Mouse (Mus musculus) kidney, adult 2 months (tissue): ENCODE results near the gene Trmt61a. TPM values are rescaled to one million over a fixed set of nuclear protein-coding genes. Genes with fewer than 3 reads are reported as not detected.

Source experiments
- DNase-seq: peaks from one replicate; pipeline ENCODE4 v3.0.0; 2021
- H3K27ac ChIP-seq: fragments of 200-500 bp; 2 replicates; pipeline ENCODE4 v1.5.1; 2012; ENCODE audit warnings: low read depth, low read length, control low read depth, inconsistent platforms; ENCODE audit not compliant: insufficient read depth
- H3K27me3 ChIP-seq: fragments of 200-500 bp; replicated peaks from 2 replicates; pipeline ENCODE4 v1.6.1; 2012; ENCODE audit warnings: mild to moderate bottlenecking, moderate library complexity, low read length, inconsistent platforms; ENCODE audit not compliant: control insufficient read depth, insufficient read depth
- H3K36me3 ChIP-seq: fragments of 200-500 bp; 2 replicates; pipeline ENCODE4 v1.6.1; 2012; ENCODE audit warnings: mild to moderate bottlenecking, moderate library complexity, low read length, inconsistent platforms; ENCODE audit not compliant: control insufficient read depth, insufficient read depth
- H3K4me1 ChIP-seq: fragments of 200-500 bp; 2 replicates; pipeline ENCODE4 v1.6.1; 2011; ENCODE audit warnings: low read length; ENCODE audit not compliant: control insufficient read depth, insufficient read depth
- H3K4me3 ChIP-seq: fragments of 200-500 bp; 2 replicates; pipeline ENCODE4 v1.5.1; 2011; ENCODE audit warnings: mild to moderate bottlenecking, low read depth, low read length, control low read depth; ENCODE audit not compliant: insufficient read depth
- CTCF ChIP-seq: fragments of 200-500 bp; conservative IDR thresholded peaks from 2 replicates; pipeline ENCODE4 v1.5.1; 2011; ENCODE audit warnings: low read depth, mild to moderate bottlenecking, control low read depth, low read length, moderate library complexity, mixed read lengths; ENCODE audit not compliant: insufficient read depth, insufficient read length
- POLR2A ChIP-seq: fragments of 200-500 bp; IDR thresholded peaks from one replicate; pipeline ENCODE4 v1.6.1; 2011; ENCODE audit warnings: low read depth, low read length, control low read depth
- WGBS: fragments of 180-500 bp; shearing (Covaris S2); methylation state at CpG from one replicate; pipeline ENCODE4 v1.1.7; 2018; 5-methylcytosine and 5-hydroxymethylcytosine counted together
- polyA plus RNA-seq: library from polyadenylated mRNA; depleted of rRNA; stranded (reverse); fragments of >200 nt; gene quantifications from 2 replicates; pipeline ENCODE4 v1.2.3, GENCODE M21; 2012; rRNA removed

Trmt61a gene
- polyA plus RNA-seq, 1 experiment = 12.4 TPM

GRCm38 (mm10) chr12:111724638-111725337 lies 46.9 kb downstream of the Trmt61a start:
- H3K27ac ChIP-seq = no peak overlapping the region
- no peaks in the 10 kb centered on the region for H3K4me1 ChIP-seq
- no peak for TF ChIP-seq POLR2A
- no peak for TF ChIP-seq CTCF
- no peak for DNase-seq
- no peaks in the 10 kb centered on the region for H3K27me3 ChIP-seq
- no peak overlapping the region for H3K4me3 ChIP-seq
- peaks cover 2% of the 10 kb centered on the region; the same call in 1 of the 2 replicates for H3K36me3 ChIP-seq
- 68% methylated on average over 6 of the region's 6 CpGs for WGBS

DNA sequence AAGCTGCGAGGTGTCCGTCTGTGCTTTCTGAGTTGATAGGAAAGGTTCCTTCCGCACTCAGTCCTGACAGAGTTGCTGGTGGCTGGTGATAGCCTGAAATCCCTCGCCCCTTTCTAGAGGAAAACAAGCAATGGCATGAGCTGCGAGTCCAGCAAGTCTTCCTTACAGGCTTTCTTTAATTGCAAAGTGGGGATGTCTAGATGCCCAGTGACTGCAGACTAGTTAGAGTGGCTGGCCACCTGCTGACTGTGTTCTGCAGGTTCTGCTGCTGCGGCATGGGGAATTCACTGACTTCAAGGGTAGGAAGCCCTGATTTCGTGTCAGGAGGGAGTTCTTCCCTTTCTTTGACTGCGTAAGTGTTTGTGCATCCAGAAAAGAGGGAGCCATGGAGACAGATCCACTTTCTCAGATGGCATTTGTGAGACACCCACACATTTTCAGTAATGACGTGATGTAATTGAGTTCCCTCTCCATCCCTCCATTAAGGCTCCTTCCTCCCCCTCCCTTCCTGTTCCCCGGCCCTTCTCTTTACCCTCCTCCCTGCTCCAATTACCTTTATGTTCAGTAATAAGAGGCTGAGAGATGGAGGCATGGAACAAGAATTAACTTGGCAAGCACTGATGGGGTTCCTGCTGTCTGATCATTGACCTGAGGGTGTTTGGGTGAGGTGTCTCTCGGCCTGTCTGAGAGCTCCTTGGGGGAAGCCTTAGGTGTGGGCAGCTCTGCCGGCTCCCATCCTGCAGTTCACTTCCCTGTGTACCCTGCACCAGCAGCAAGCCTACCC lies 47.6 kb downstream of the Trmt61a start:
- Histone ChIP-seq H3K4me3 (no peak overlapping the region), H3K27ac (peak overlapping the region; percentile 24; the same call in 1 of the 2 replicates), H3K36me3 (peaks cover 2% of the 10 kb centered on the region; the same call in 1 of the 2 replicates), H3K27me3 (no peaks in the 10 kb centered on the region), H3K4me1 (no peaks in the 10 kb centered on the region)
- WGBS = 73% methylated on average over 12 of the region's 12 CpGs
- no peak for DNase-seq
- TF ChIP-seq POLR2A (no peak), CTCF (no peak)

DNA sequence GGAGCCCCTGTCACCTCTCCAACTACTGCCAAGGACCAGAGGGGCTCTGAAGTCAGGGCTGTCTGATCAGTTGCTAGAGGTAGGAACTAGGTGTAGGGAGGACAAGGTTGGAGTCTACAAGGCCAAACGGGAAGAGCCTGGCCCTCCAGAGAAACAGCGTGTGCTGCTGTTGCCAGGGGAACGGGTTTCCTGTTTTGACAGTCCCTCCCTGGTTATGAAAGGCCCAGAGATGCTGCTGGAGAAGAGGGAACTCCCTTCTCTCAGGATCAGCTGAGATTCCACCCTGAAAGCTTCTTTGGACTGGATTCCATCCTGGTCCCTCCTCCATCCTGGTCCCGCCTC lies 48.2 kb downstream of the Trmt61a start:
- Histone ChIP-seq H3K36me3 (peaks cover 2% of the 10 kb centered on the region; the same call in 1 of the 2 replicates), H3K27me3 (no peaks in the 10 kb centered on the region), H3K27ac (peak overlapping the region; percentile 29; the same call in 1 of the 2 replicates), H3K4me1 (no peaks in the 10 kb centered on the region), H3K4me3 (no peak overlapping the region)
- 51% methylated on average over 4 of the region's 4 CpGs for WGBS
- peak; percentile 61 for DNase-seq
- TF ChIP-seq POLR2A (no peak), CTCF (no peak)

DNA sequence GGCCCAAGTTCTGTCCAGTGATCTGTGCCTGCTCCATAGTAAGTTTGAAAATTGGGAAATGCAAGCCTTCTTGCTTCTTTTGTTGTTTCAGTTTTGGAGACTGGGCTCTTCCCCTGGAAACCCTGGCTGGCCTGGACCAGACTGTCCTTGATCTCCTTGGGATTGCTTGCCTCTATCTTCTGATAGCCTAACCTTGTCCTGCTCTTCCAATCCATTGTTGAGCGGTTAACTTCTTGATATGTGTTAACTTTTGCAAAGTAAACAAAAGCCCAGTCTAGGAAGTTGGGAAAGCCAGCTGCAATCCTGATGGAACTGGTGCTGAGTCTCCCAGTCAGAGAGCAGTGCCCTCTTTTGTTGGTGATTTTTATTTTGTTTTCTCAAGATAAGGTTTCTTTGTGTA lies 50.1 kb downstream of the Trmt61a start:
- H3K27me3 ChIP-seq = no peaks in the 10 kb centered on the region
- 89% methylated on average over 1 of the region's 1 CpGs for WGBS
- TF ChIP-seq POLR2A (no peak), CTCF (no peak)
- DNase-seq = no peak
- 0 out of 2 replicates have a peak, but pooled peaks cover 2% of the 10 kb centered on the region for H3K4me1 ChIP-seq
- H3K27ac ChIP-seq = no peak overlapping the region
- peaks cover 2% of the 10 kb centered on the region; the same call in 1 of the 2 replicates for H3K36me3 ChIP-seq
- H3K4me3 ChIP-seq = no peak overlapping the region

- peak; percentile 90 for DNase-seq
- WGBS = 32% methylated on average over 30 of the region's 30 CpGs
- Histone ChIP-seq H3K36me3 (no peaks in the 10 kb centered on the region), H3K27me3 (no peaks in the 10 kb centered on the region), H3K4me1 (0 out of 2 replicates have a peak, but pooled peaks cover 2% of the 10 kb centered on the region), H3K4me3 (no peak overlapping the region), H3K27ac (no peak overlapping the region)
- no peak for TF ChIP-seq POLR2A
- TF ChIP-seq CTCF = peak; percentile 97
These were observed 54.2 kb downstream of the Trmt61a start for GRCm38 (mm10) chr12:111731822-111732807.

- Histone ChIP-seq H3K27me3 (no peaks in the 10 kb centered on the region), H3K27ac (no peak overlapping the region), H3K4me3 (no peak overlapping the region)
These were observed 55.0 kb downstream of the Trmt61a start for GRCm38 (mm10) chr12:111732921-111733320.

More at GRCm38 (mm10) chr12:111732921-111733320, 55.0 kb downstream of the Trmt61a start:
- Histone ChIP-seq H3K4me1 (0 out of 2 replicates have a peak, but pooled peaks cover 2% of the 10 kb centered on the region), H3K36me3 (no peaks in the 10 kb centered on the region)
- no peak for DNase-seq
- no peak for TF ChIP-seq CTCF
- no peak for TF ChIP-seq POLR2A
- WGBS = 55% methylated on average over 5 of the region's 5 CpGs

Other genes with a start within 250 kb of the Trmt61a start
- gene Tnfaip2, start 235.6 kb upstream of the Trmt61a start, polyA plus RNA-seq = 48.5 and 56.2 TPM in 2 replicates
- gene Gm266, start 192.3 kb upstream of the Trmt61a start, polyA plus RNA-seq = 2.8 and 4.3 TPM in 2 replicates
- 90.3 and 91.1 TPM in 2 replicates for gene Eif5, start 140.1 kb upstream of the Trmt61a start, polyA plus RNA-seq
- gene Mark3, start 103.6 kb upstream of the Trmt61a start, polyA plus RNA-seq = 33.7 and 37.4 TPM in 2 replicates
- 280 and 340 TPM in 2 replicates for gene Ckb, start 5.8 kb upstream of the Trmt61a start, polyA plus RNA-seq
- gene Bag5, start 35.2 kb downstream of the Trmt61a start, polyA plus RNA-seq = 11.3 and 14.6 TPM in 2 replicates
- gene Apopt1, start 35.2 kb downstream of the Trmt61a start, polyA plus RNA-seq = 63.8 and 68.4 TPM in 2 replicates
- 40.3 and 44.3 TPM in 2 replicates for gene Klc1, start 80.7 kb downstream of the Trmt61a start, polyA plus RNA-seq
- gene Xrcc3, start 135.8 kb downstream of the Trmt61a start, polyA plus RNA-seq = 5.3 and 6.0 TPM in 2 replicates
- 97.0 and 105 TPM in 2 replicates for gene Zfyve21, start 136.1 kb downstream of the Trmt61a start, polyA plus RNA-seq
- 11.2 and 11.7 TPM in 2 replicates for gene Ppp1r13b, start 230.0 kb downstream of the Trmt61a start, polyA plus RNA-seq